Mouse (Mus musculus) gastrocnemius, postnatal 25 days (tissue): Measurements from ENCODE around the gene Hrg. TPM values are rescaled to one million over a fixed set of nuclear protein-coding genes. Genes with fewer than 3 reads are reported as not detected.
"Not testable (repeated sequence)": the region's sequence is repeated elsewhere in the genome, so short reads cannot be mapped to it uniquely, and the experiment has no call there.

Experiments used
- DNase-seq: peaks from one replicate; pipeline ENCODE4 v3.0.0; 2022
- total RNA-seq, 2 experiments: library from RNA; stranded (reverse); gene quantifications; 1 replicate in 1 of 2; 2 replicates in 1 of 2; pipeline ENCODE4 v1.2.3; 2021

Hrg gene
- total RNA-seq, 2 experiments from 2014 or later: not detected

DNA sequence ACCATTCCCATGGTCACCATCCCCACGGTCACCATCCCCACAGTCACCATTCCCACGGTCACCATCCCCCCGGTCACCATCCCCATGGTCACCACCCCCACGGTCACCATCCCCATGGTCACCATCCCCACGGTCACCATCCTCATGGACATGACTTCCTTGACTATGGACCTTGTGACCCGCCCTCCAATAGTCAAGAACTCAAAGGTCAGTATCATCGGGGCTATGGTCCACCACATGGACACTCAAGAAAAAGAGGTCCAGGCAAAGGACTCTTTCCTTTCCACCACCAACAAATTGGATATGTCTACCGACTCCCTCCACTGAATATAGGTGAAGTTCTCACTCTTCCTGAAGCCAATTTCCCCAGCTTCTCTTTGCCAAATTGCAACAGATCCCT is 10.2 kb downstream of the Hrg start:
- DNase-seq: no peak

DNA sequence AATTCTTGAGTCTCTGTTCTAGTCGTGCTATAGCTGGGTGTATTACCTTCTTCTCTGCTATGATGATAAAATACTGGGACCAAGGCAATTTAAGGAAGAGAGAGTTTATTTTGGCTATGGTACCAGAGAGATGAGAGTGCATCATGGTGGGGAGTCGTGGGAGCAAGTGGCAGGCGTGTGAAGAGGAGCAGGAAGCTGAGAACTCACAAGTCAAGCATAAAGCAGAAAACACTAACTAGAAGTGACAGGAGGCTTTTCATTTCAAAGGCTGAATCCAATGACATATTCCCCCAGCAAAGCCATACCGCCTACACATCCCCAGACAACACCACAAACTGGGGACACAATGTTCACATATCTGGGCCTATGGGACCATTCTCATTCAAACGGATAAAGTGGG is 11.4 kb downstream of the Hrg start:
- DNase-seq: no peak

DNA sequence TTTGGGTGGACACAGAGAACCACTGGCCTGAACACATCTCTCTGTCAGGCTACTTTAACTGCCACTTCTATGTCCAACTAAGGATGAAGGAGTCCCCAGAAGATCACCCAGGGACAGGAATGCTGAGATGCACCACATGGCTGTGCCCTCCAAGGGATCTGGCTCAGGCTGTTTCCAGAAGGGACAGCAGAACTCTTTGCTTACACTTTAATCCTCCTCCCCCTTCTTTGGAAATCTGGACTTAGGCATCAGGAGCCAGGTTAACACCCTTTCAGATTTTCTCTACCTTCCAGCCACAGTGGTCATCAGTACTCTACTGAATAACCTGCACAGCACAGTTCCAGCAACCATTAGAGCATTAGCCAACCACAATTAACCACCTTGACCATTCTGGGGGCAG is 12.4 kb downstream of the Hrg start:
- no peak for DNase-seq

DNA sequence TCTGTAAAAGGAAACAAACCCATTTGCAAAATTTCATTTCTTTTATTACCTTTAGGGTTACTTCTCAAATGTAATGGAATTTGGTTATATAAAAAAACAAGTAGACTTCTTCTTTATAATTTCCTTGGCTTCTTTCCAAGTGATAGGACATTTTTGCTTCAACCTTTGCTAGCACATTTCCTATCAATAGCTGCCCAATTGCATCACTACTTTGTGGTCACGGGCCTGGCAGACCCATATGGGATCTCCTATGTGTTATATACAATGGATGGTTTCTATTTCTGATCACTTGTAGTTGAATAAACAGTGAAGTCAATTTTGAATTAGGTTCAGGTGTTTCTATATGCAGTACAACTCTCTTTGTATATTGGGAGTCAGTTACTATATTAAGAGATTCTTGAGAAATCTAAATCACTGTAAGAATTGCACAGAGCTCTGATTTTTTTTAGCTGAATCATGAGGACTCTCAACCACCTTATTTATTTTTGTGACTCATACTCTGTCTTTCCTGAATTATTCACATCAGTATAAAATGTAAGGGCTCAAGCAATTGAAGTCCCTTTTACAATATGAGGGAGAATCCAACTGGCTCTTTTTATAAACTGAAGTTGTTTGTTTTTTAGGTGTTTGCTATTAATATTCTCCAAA is 16.6 kb downstream of the Hrg start:
- no peak for DNase-seq

DNA sequence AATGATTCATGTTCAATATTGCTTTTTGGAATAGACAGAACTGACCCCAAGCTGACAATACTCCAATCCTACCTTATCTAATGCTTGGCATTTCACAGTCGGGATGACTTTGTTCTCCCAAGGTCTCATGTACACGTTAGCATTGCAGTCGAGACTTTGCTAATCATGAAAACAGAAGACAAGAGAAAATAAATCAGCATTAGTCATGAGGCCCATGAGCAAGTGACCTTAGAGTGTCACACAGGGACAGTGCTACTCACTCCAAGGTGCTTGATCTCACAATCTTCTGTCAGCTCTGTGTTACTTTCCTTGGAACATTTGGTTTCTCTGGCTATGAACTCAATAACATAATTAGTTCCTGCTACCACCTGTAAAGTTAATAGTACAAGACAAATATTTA is 46.1 kb downstream of the Hrg start:
- DNase-seq: not testable (repeated sequence)

Other genes starting within 250 kb of the Hrg start
- not detected for gene Crygs, start 139.5 kb upstream of the Hrg start, total RNA-seq
- gene Tbccd1, start 93.4 kb upstream of the Hrg start, total RNA-seq: 1 to 10 TPM; 5.4 to 6.8 TPM
- 10 to 100 TPM; 38.8 to 44.2 TPM for gene Dnajb11, start 93.2 kb upstream of the Hrg start, total RNA-seq
- not detected for gene Ahsg, start 59.8 kb upstream of the Hrg start, total RNA-seq
- gene Fetub, start 32.7 kb upstream of the Hrg start, total RNA-seq: not detected
- gene Kng2, start 78.4 kb downstream of the Hrg start, total RNA-seq: under 1 TPM in 1 of 2 experiments, not detected in 1; 0.21 TPM
- not detected for gene Kng1, start 106.8 kb downstream of the Hrg start, total RNA-seq
- 100 to 1,000 TPM; 362 to 414 TPM for gene Eif4a2, start 156.4 kb downstream of the Hrg start, total RNA-seq
- gene Rfc4, start 176.7 kb downstream of the Hrg start, total RNA-seq: 1 to 10 TPM; 6.1 to 6.2 TPM
- gene Adipoq, start 195.5 kb downstream of the Hrg start, total RNA-seq: 10 to 100 TPM in 1 of 2 experiments, 1 to 10 TPM in 1; 1.9 to 87.3 TPM